Mouse (Mus musculus) cerebellum, adult 18-20 months (tissue): ENCODE data around the gene Gm8281.
"Not testable (repeated sequence)": the region's sequence is repeated elsewhere in the genome, so short reads cannot be mapped to it uniquely, and the experiment has no call there.

Experiments
- DNase-seq, 2 experiments: peaks; one replicate each; pipeline ENCODE4 v3.0.0; 2021

The Gm8281 gene

DNA sequence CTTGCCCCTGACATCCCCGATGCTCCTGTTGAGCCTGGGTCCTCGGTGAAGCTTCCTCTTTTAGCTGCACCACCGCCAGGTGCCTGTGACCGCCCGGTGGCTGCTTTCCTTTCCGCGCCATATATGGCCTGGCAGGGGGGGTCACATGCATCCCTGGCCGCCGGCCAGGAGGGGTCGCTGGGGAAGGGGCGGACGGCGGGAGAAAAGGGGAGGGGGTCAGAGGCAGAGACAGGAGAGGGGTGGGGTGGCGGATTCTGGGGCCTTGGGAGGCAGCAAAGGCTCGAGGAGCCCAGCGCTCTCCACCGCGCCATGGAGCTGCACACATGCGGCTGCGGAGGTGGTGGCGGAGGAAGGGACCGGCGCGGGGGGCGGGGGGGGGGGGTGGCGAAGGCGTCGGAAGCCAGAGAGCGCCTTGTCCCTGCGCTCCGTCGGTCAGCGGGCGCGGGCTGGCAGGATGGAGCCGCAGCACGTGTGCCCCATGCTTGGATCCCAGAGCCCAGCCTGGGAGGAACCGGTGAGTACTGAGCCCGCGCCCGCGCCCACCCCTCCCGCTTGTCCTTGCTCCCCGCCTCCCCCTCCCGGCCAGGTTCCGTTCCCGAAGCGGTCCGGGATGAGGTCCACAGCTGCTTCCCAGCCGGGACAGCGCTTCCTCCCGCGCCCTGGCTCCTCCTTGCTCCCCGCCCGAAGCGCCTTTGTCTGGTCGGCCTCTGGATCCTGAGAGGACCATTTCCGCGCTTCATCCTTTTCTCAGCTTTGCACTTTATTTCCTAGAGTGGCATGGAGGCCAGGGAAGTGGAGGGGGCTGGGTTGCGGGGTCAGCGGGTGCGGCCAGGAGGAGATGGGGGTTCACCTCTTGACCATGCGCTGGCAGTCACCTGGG, at the start of gene Gm8281:
TSS of gene Gm8281 (plus strand) at position 430 of the 880 bp plus-strand sequence.
- DNase-seq = peak in 1 of 2 experiments; percentile 1

DNA sequence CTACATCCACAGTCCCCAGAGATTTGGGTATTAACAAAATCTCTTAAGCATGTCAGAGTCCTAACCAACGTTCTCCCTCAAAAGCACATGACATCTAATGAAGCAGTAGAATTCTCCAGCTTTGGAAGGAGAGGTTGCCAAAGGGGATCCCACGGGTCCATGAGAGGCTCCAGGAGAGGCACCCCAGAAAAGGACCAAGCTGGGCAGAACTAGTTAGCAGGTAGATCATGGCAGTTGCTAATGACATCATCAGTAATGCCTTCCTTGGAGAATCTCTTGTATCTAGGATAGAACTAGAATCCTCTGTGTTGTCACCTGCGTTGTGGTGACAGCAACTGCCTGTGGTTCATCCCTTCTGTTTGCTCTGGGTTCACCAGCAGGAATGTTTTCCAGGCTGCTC, 20.5 kb upstream of the Gm8281 start, which contains the start of gene 4930555G01Rik:
TSS of gene 4930555G01Rik (plus strand) at position 301 of the 400 bp plus-strand sequence.
- not testable (repeated sequence) for DNase-seq

DNA sequence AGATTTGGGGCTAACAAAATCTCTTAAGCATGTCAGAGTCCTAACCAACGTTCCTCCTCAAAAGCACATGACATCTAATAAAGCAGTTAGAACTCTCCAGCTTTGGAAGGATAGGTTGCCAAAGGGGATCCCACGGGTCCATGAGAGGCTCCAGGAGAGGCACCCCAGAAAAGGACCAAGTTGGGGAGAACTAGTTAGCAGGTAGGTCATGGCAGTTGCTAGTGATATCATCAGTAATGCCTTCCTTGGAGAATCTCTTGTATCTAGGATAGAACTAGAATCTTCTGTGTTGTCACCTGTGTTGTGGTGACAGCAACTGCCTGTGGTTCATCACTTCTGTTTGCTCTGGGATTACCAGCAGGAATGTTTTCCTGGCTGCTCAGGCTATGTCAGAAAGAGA, 60.4 kb downstream of the Gm8281 start, which contains the start of gene Gm8279:
TSS of gene Gm8279 (plus strand) at position 301 of the 400 bp plus-strand sequence.
- DNase-seq = not testable (repeated sequence)
